Mouse (Mus musculus) brain, embryonic 14.5 days (tissue): Measurements from ENCODE around the gene Sall2.

ENCODE experiments used
- CTCF ChIP-seq: fragments of 200-500 bp; IDR thresholded peaks from 2 replicates; pipeline ENCODE4 v1.5.1; 2012; ENCODE audit warnings: inconsistent platforms, mild to moderate bottlenecking, moderate library complexity, borderline replicate concordance; ENCODE audit not compliant: insufficient read depth, insufficient read length; ENCODE audit errors: extremely low read depth
- POLR2A ChIP-seq: fragments of 200-500 bp; IDR thresholded peaks from 2 replicates; pipeline ENCODE4 v1.6.1; 2012; ENCODE audit warnings: mild to moderate bottlenecking, inconsistent platforms, borderline replicate concordance; ENCODE audit not compliant: poor library complexity, insufficient read depth, insufficient read length, severe bottlenecking; ENCODE audit errors: extremely low read depth

DNA sequence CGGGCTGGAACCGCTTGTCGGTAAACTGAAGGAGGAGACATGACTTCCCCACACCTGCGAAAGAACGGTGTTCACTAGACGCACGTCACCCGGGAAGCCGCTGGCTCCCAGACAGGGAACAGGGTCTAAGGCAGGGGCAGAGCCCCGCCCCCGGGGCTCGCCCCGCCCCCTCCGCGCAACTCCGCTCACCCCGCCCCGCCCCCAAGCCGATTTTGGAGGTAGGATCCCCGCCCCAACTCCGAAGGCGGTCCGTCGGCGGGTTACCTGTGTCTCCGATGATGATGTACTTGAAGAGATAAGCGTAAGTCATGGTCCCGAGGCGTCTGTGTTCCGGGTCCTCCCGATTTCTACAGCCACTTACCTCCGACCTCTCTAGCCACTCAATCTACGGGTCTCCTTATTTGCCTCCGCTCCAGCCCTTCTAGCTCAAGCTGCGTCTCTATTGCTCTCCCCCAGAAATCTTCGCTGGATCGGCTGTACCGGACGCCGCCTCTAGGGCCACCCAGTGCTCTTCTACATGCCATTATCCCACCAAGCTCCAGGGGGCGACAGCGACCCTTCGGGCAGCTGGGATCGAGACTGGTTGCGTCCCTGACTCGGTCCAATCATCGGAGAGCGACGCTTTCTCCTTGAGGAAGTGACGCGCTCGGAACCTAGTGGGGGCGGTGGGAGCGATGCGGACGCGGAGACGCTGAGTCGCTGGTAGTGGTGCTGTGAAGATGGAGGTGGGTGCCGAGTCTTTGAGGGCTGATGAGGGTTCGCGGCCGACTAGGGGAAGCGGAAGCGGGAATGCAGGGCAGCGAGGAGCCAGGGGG, 49.4 kb downstream of the Sall2 start, which contains the start of the genes Tox4 and Rab2b:
- peak; percentile 100 for TF ChIP-seq CTCF
- TF ChIP-seq POLR2A, result peak; percentile 69; the same call in 1 of the 2 replicates
